Mouse (Mus musculus) induced T-regulatory cell, adult 2 months (primary cell): ENCODE results near the gene Rras.
A peak's percentile ranks its signal among the peaks of the same experiment; 100 is the strongest.

Experiments used
- DNase-seq: peaks from one replicate; pipeline ENCODE4 v3.0.0-alpha.2; 2012; ENCODE audit warnings: low read depth

Gene Rras

DNA sequence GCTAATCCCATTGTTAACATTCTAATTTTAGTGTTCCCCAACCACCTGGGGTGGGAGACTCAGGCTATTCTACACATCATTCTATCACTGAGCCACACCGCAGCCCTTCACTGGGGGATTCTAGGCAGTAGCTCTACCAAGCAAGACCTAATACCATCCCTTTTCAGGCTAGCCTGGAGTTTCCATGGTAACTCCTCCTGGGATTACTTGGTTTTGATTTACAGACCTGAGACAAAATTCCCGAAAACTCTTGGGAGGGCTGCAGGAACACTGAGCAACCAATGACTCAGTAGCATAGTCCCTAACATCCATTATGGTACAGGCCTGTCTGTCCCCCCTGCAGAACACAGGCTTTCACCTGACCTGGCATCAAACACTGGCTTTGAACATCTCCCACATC is 8.5 kb downstream of the Rras start:
- no peak for DNase-seq

DNA sequence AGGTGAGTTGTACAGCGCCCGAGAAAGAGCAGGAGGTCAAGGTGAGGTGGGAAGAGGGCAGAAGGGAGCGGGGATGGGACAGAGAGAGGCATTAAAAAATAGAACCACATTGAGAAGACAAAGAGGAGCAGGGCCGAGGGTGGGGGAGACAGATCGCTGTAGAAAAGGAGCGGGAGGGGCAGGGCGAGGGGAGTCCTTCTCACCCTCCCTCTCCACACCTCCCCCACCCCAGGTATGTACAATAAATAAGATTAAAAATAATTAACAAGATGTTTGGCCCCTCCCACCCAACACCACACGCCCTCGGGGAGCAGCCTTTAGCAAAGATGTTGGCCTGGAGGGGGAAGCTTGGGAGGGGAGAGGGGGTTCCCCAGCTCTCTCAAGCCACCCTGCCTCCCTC is 10.0 kb downstream of the Rras start:
- no peak for DNase-seq

DNA sequence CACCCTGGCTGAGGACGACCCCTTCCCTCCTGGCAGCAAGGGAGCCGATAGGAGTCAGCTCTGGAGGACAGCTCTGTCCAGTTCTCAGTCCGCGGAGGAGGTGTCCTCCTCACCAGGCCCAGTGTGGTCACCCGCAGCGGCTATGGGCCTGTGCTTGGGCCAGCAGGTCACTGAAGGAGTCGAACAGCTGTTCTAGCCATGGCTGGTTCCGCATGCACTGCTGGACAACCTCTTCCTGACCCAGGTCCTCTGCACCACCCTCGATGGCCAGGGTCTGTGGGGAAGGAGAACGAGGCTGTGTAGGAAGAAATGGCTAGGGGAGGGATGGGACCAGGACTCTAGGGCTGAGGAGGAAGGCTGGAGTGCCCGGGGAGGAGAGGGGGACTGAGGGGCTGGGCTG is 10.6 kb downstream of the Rras start:
- DNase-seq = no peak

DNA sequence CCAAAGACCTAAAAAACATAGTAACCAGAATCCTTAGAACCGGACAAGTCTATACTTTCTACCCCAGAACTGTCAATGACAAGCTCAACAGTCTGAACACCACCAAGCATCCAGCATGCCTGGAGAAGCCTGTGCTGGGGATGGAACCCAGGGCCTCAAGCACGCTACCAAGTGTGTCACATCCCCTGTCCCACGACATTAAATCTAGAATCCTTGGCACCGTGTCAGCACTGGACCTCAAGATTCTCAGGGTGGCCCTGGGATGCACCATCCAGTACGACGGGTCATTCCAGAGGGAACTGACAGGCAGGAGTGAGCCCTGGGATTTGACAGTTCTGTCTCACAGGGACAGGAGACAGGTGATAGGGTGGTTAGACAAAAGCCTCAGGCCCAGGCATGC is 12.2 kb downstream of the Rras start:
- no peak for DNase-seq

DNA sequence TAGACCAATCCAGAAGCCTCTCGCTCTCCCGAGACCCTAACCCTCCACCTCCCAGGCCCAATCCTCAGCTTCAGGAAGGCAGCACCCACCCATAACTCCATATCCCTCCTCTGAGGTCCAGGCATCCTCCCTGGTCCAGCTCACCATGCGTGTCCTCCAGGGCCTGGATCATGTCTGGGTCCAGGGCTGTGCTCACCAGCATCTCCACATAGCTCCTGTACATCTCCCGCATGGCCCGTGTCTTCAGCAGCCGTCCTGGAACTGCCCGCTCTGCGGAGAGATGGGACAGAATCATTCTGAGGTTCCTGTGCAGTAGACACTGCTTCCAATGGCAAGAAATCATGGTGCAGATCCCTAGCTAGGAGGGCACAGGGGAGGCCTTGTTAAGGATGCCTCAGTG is 13.1 kb downstream of the Rras start:
- no peak for DNase-seq

DNA sequence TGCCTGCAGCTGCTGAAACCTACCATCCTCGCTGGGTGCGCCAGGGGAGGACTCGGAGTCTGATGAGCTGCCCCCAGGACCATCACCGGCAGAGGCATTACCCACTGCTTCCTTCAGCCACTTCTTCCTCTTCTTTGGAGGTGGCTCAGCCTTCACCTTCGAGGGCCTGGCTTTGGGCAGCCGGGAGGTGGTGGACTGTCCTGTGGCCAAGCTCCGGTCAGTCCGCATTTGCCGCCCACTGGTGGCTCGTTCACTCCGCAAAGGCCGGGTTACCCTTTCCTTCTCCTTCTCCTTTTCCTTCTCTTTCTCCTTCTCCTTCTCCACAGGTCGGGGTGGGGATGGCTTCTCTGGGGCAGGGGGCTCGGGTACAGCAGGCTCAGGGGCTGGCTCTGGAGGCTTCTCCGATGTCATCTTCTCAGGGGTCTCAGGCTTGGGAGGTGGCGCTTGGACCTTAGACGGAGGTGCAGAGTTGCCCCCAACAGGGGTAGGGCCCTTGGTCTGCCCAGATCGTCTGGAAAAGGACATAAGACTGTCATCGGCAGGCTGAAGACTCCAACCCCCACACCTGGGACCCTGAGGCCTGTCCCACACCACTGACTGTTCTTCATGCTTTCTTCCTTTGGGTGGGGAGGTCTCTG is 16.1 kb downstream of the Rras start:
- DNase-seq = no peak

DNA sequence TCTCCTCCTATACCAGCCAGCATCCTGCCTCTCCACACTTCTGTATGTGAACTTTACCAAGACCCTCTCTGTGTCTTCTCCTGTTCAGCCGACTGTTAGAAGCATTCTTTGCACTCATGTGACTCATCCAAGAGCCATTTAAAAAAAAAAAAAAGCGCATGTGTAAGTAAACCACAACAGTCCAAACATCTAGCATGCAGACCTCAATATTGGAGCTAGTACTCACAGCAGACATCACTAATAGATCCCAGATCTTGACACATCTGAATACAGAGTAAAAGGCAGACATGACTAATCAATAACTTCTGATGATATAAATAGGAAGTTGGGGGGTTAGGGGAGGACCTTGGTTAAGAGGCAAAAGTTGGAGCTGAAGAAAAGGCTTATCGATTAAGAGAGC is 17.9 kb downstream of the Rras start:
- no peak for DNase-seq

DNA sequence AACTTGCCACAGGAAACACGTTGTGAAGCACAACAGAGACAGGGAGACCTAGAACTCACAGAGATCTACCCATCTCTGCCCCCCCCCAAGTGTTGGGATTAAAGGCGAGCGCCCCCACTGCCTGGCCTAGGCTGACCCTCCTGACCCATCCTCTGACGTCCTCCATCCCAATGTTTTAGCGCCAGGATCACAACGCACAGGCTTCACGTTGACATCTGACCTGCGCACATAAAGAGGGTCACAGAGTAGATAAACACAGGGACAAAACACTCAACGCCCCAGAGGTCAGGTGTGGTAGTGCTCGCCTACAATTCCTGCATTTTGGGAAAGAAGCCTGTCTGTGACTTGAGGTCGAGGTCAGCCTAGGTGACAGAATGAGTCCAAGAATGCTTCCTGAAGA is 18.9 kb downstream of the Rras start:
- DNase-seq = no peak

DNA sequence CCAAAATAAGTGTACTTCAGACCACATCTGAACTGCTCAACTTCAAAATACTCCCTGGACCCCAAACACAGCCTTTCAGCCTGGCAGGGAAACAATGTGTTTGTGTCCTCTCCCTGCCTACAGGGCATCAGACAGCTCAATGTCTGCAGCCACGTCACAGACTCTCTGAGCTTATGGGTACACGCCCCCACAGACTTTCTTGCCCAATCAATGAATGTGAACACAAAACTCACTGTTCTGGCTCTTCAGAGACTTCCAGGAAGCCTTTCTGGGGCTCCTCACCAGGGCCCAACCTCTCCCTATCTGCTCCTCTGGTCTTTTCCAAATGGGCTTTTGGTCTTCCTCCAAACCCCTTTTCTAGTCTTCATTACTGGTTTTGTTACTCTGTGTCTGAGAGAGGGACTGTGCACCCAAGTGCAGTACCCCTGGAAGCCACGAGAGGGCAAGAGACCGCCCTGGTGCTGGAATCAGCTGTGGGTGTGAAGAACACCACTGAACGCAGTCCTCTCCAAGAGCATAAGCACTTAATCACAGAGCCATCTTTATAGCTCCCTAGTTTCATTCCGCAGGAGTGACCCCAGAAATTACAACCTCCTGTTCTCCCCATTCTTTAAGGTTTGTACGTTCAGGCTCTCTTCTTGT is 20.1 kb downstream of the Rras start:
- peak; percentile 84 for DNase-seq

DNA sequence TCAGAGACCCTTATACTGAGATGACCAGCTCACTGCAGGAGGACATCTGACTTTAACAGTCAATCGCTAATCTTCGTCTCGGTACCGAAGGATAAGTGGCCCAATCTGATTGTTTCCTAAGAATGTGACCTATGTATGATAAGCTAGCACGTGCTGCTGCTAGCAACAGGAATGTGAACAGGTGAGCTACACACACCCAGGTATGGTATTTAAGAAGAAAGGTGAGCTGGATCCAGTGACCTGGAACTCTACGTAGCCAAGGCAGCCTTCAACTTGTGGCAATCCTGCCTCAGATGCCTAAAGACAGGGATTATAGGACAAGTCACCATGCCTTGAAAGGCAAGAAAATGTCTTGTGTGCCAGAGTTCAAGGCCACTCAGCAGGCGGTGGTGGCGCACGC is 20.6 kb downstream of the Rras start:
- DNase-seq = no peak

DNA sequence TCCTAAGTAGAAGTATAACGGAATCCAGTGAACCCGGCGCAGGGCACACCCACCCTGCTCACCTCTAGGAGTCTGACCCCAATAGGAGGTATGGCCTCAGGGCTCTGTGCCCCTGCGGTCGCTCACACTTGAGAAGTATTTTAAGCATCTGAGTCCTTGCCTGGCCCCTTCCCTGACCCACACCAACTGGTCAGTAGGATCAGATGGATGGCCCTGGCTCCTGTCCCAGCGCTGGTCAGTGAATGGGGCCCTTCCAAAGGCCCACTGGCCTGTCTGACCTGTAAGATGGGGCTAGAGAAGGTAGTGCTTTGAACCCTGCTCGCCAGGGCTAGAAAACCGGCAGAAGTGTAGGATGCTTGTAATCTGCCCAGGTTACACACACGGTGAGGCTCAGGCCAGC is 23.1 kb downstream of the Rras start:
- DNase-seq = no peak

DNA sequence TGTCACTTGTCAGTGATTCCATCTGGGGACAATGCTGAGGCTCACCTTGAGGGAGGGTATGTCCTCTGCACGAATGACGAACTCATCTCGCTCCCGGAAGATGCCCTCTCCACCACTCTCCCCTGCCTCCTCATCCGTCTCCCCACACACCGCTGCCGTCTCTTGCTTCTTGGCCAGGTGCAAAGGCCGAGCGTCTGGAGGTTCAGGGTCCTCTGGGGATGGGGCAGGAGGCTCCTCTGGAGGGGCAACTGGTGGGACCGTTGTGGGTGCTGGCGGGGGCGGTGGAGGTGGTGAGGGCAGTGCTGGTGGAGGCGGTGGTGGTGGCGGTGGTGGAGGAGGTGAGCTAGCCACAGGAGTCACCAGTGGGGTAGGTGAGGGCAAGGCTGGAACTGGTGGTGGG is 25.5 kb downstream of the Rras start:
- DNase-seq = no peak

DNA sequence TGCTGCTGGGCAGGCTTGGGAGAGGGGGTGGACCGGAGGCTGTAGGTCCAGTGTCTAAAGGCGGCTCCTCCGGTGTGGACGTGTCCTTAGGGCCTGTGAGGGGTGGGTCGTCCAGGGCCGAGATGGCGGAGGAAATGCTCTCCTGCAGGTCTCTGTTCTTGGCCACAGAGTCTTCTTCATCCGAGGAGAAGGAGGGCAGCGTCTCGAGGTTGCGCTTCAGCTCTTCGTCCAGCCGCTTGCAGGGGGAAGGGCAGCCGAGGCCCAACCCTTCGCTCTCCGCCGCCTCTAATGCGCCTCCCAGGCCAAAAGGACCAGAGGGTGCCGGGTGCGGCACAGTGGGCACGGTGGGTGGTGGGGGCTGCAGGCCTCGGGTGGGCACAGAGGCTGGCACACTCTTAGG is 28.0 kb downstream of the Rras start:
- no peak for DNase-seq

DNA sequence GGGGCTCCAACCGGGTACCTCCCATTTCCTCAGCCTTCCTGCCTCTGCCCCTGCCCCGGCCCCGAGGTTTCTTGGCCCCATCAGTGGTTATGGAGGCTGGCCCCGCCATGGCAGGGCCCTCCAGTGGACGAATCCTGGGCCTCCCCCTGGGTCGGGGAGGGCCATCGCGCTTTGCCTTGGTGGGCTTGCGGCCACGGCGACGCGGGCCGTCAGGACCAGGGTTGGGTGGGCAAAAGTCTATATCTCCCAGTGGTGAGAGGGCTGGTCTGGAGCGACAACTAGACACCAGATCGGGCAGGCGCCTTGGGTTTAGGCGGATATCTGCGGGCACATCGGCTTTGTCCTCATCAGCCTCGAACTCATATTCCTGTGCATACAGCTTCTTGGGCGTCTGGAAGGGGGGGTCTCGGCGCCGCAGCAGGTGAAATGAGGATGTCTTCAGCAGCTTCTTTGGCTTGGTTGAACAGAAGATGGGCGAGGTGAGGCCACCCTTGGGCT is 29.1 kb downstream of the Rras start:
- DNase-seq = no peak

DNA sequence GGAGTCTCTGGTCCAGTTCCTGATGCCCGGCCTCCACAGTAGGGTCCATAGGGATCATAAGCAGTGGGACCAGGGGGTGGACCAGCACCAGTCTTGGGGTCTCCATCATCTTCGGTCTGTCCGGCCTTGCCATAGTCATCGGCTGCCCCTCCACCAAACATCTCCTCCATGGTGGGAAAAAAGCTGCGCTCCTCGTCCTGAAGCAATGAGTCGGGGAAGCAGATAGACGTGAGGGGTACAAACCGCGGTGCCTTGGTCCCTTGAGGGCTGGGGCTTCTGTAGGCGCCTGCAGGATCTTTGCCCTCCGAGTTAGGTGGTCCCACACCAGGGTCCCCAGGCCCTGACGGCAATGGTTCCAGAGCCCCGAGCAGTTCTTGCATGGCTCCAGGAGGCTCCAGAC is 29.7 kb downstream of the Rras start:
- DNase-seq = no peak

DNA sequence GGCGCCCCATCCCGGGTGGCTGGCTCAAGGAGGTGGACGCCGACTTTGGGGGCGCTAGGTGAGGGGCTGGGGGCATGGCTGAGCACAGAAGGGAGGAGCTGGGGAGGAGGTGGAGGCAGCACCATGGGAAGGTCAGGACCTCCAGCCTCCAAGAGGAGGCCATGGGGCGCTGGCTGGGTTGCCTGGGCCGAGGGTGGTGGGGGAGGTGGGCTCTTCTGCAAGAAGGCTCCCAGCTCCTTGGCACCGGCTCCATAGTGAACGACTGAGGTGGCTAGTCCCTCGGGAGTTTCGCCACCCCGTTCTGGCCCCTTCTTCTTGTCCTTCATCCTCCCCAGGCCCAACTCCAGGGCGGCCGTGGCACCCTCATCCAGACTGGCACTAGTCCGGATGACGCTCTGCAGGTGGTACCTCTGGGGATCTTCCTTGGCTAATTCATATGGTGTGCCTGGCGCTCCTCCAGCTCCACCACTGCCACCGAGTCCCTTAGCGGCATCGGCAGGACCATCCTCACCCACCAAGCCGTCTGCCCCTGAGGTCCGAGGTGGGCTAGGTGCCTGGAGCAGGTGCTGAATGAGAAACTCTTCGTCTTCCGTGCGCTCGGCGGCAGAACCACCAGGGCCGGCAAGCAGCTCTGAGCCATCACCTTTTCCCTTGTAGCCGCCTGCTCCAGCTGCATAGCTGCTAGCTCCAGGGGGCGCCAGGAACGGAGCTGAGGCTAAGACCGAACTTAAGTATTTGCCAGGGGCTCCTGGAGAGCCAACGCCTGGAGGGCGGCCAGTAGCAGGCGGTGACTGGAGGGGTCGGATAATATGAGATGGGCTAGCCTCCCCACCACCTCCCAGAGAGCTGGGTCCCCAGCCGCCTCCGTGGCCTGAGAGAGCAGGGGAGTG is 30.5 kb downstream of the Rras start:
- DNase-seq = no peak

DNA sequence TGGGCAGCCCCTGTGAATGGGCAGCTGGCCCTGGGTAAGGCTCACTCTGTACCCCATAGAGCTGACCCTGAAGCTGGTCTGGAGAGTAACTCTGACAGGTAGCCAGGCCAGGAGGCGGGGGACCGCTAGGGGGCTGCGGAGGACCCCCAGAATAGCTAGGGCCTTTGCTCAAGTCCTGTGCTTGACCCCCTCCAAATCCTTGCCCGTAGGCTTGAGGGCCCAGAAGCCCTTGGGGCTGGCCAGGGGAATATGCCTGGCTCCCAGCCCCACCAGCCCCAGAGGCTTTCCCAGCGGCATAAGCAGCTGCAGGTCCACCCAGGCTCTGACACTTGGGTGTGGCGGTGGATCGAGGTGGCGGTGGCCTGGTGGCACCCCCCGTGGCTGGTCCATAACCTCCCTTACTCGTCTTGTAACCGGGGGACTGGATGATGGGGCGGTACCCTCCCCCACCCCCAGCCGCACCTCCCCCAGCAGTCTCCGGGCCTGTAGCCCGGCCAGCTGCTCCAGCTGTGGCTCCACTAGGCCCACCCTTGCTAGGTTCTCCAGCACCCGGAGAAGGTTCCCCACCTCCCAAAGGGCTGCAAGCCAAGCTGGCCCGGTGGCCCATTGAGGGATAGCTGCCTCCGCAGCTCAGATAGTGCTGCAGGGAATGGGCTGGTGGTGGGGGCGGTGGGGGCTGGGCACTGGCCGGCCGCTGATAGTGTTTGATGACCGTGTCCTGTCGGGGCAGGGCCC is 31.3 kb downstream of the Rras start:
- no peak for DNase-seq

DNA sequence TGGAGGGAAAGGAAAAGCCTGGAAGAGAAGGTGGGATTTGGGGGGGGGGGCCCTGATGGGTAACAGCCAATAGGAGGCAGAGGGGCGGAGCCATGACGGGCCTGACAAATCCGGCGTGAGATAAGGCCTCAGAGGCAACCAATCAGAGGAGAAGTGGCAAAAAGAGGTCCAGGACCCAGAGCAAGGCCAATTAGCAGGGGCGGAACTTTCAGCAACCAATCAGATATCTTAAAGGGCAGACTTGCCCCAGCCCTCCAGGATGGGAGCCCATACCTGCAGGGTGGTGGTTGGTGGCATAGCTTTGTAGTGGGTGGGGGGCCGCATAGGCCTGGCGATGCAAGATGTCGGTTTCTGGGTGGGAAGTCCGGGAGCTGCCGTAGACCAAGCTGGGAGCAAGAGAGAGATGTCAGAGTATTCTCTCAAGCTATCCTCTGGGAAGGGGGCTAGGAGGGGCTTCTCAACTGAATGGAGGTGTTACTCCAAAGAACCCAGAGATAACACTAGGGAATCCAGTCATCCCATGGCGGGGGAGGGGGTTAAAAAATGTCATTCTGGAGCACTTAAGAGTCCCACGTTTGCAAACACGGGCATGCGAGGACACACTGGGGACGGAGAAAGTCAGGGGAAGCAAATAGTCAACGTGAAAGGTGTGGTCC is 33.3 kb downstream of the Rras start:
- DNase-seq = peak; percentile 71

DNA sequence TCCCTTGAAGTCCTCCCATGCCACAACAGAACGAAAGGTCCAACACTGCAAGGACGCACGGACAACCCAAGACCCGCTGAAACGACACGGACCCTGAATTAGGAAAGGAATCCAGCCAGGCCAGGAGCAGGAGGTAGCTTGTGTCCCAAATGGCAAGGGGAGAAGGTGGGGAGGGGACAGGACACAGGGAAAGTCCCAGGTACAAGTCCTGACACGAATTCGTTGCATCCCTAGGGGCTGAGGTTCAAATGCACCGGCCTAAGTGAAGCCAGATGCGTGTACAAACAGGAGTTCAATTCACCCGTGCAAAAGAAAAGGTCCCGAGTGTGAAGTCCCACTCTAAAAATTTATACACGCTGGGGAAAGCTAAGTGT is 33.8 kb downstream of the Rras start:
- DNase-seq = peak; percentile 45

DNA sequence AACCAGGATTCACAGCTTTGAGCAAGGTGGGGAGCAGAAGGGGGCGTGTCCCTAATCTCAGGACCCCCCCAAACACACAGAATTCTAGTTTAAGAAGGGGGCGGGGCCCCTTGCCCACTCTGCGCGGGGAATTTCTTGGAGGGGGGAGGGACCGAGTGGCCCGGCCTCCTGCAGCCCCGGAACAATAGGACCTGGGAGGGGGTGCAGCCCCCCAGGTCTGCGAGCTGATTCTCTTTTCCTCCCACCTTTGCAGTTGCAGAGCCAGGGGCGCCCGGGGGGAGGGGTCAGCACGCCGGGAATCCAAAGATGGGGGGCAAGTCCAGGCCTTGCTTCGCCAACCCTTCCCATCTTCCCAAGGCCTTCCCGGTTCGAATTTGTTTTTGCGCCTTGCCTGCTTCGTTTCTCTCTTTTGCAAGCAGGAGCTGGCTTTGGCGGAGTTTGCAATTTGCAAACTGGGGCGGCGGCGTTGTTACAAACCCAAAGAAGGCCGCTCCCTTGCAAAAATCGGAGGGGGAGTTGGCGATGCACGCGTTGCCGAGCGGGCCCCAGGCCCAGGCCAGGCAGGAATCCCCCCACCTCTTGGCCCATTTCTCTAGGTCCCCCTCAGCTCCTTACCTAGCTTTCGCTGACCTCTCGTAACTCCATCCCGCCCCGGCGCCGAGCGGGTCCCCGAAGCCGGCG is 34.6 kb downstream of the Rras start:
- peak; percentile 50 for DNase-seq

DNA sequence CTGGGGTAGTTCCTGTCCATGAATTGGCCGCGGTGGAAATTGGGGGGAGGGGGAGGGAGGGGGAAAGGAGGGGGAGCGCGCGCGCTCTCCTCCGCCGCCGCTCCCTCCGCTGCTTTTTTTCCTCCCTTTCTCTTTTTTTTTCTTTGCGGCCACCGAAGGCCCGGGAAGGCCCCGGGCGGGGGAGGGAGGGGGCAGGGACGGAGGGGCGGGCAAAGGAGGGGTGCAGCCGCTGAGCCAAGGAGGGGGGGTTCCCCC is 35.0 kb downstream of the Rras start, which contains the start of gene Prr12:
Prr12 (minus strand) TSS at position 20 of the 255 bp plus-strand sequence.
- no peak for DNase-seq
